Mouse (Mus musculus): Measurements from ENCODE around the gene Igsf3.

DNA sequence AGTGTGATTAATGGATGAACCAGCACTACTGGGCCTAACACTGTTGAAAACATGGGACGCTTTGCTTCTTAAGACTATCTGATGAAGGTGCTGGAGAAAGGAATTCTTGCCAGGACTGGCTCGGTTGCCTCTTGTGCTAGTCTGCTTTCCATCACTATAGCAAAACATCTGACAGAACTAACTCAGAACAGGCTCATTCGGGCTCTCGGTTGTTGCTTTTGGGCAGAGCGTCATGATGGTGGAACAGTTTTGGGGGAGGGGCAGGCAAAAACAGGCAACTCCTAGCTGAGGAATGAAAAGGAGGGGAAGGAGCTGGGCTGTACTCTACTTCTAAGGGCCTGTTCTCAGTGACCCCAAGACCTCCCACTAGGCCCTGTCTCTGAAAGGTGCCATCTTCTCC, 4.8 kb downstream of the Igsf3 start:
- TF ChIP-seq TAL1 (IDR thresholded peaks at IDR 0.05; ENCODE audit: low read length) = no peak
- no peak for TF ChIP-seq GATA1 (IDR thresholded peaks at IDR 0.05; ENCODE audit: low read length)
